Mouse (Mus musculus): ENCODE results near the gene Zdhhc6.

Gene Zdhhc6

GRCm38 (mm10) chr19:55300525-55300924 lies 15.3 kb downstream of the Zdhhc6 start:
- no peak for DNase-seq (ENCODE audit: low spot score)

GRCm38 (mm10) chr19:55299378-55299777 lies 16.5 kb downstream of the Zdhhc6 start:
- DNase-seq (ENCODE audit: low spot score), result no peak

- no peak for DNase-seq (ENCODE audit: low spot score)
Measured at GRCm38 (mm10) chr19:55297961-55298360, 17.9 kb downstream of the Zdhhc6 start.

- DNase-seq (ENCODE audit: low spot score), result no peak
Measured at GRCm38 (mm10) chr19:55297489-55297888, 18.3 kb downstream of the Zdhhc6 start.

- DNase-seq (ENCODE audit: low spot score), result no peak
Measured at GRCm38 (mm10) chr19:55296301-55296700, 19.5 kb downstream of the Zdhhc6 start.

GRCm38 (mm10) chr19:55295556-55295955 lies 20.3 kb downstream of the Zdhhc6 start:
- no peak for DNase-seq (ENCODE audit: low spot score)

- no peak for DNase-seq (ENCODE audit: low spot score)
Measured at GRCm38 (mm10) chr19:55295075-55295474, 20.8 kb downstream of the Zdhhc6 start.

GRCm38 (mm10) chr19:55293175-55293574 lies 22.7 kb downstream of the Zdhhc6 start:
- no peak for DNase-seq (ENCODE audit: low spot score)

- DNase-seq (ENCODE audit: low spot score), result no peak
Measured at GRCm38 (mm10) chr19:55292210-55292850, 23.5 kb downstream of the Zdhhc6 start.

- DNase-seq (ENCODE audit: low spot score), result no peak
Measured at GRCm38 (mm10) chr19:55290621-55291270, 25.1 kb downstream of the Zdhhc6 start.

GRCm38 (mm10) chr19:55288974-55289373 lies 26.9 kb downstream of the Zdhhc6 start:
- no peak for DNase-seq (ENCODE audit: low spot score)

GRCm38 (mm10) chr19:55286034-55286433 lies 29.8 kb downstream of the Zdhhc6 start:
- no peak for DNase-seq (ENCODE audit: low spot score)

- DNase-seq (ENCODE audit: low spot score), result no peak
Measured at GRCm38 (mm10) chr19:55284093-55284492, 31.7 kb downstream of the Zdhhc6 start.

GRCm38 (mm10) chr19:55276770-55277169 lies 39.1 kb downstream of the Zdhhc6 start:
- DNase-seq (ENCODE audit: low spot score), result no peak

- DNase-seq (ENCODE audit: low spot score), result no peak
Measured at GRCm38 (mm10) chr19:55276100-55276499, 39.7 kb downstream of the Zdhhc6 start.

GRCm38 (mm10) chr19:55273340-55273739 lies 42.5 kb downstream of the Zdhhc6 start:
- no peak for DNase-seq (ENCODE audit: low spot score)

- no peak for DNase-seq (ENCODE audit: low spot score)
Measured at GRCm38 (mm10) chr19:55271448-55271847, 44.4 kb downstream of the Zdhhc6 start.

- no peak for DNase-seq (ENCODE audit: low spot score)
Measured at GRCm38 (mm10) chr19:55269051-55269450, 46.8 kb downstream of the Zdhhc6 start.

GRCm38 (mm10) chr19:55268150-55268549 lies 47.7 kb downstream of the Zdhhc6 start:
- no peak for DNase-seq (ENCODE audit: low spot score)

- no peak for DNase-seq (ENCODE audit: low spot score)
Measured at GRCm38 (mm10) chr19:55266786-55267185, 49.0 kb downstream of the Zdhhc6 start.

GRCm38 (mm10) chr19:55265269-55265668 lies 50.6 kb downstream of the Zdhhc6 start:
- DNase-seq (ENCODE audit: low spot score), result no peak

- DNase-seq (ENCODE audit: low spot score), result no peak
Measured at GRCm38 (mm10) chr19:55260389-55261184, 55.2 kb downstream of the Zdhhc6 start.

- no peak for DNase-seq (ENCODE audit: low spot score)
Measured at GRCm38 (mm10) chr19:55258514-55258913, 57.3 kb downstream of the Zdhhc6 start.

Measured in testis, postnatal 10 days (tissue).